Mouse (Mus musculus): ENCODE measurements around the gene Cep350. TPM values are rescaled to one million over a fixed set of nuclear protein-coding genes. Genes with fewer than 3 reads are reported as not detected.

The Cep350 gene
- polyA plus RNA-seq, 1 experiment from 2014 or later, result 6.2 TPM

GRCm38 (mm10) chr1:155854926-155855702 lies 117.9 kb downstream of the Cep350 start:
- Histone ChIP-seq H3K27me3 (ENCODE audit: control insufficient read depth, insufficient read depth, low read length) (no peaks in the 10 kb centered on the region), H3K4me2 (ENCODE audit: low read depth) (no peak overlapping the region), H3K9me3 (ENCODE audit: control insufficient read depth, low read length) (no peaks in the 10 kb centered on the region), H3K27ac (ENCODE audit: low read depth, low read length) (no peak overlapping the region), H3K4me1 (ENCODE audit: control insufficient read depth, insufficient read depth, low read length) (no peaks in the 10 kb centered on the region), H3K4me3 (ENCODE audit: low read depth, low read length) (no peak overlapping the region), H3K9ac (ENCODE audit: low read length) (no peak overlapping the region), H3K36me3 (ENCODE audit: control insufficient read depth, insufficient read depth, low read length) (peaks cover 2% of the 10 kb centered on the region; the same call in 1 of the 2 replicates)
- 88% methylated on average over 7 of the region's 7 CpGs for WGBS
- DNase-seq (ENCODE audit: low spot score) (no peak), ATAC-seq (ENCODE audit: insufficient read depth, low FRiP score, low TSS enrichment) (no peak)

GRCm38 (mm10) chr1:155853009-155853408 lies 120.0 kb downstream of the Cep350 start:
- no peak for ATAC-seq (ENCODE audit: insufficient read depth, low FRiP score, low TSS enrichment)
- Histone ChIP-seq H3K4me2 (ENCODE audit: low read depth) (no peak overlapping the region), H3K9me3 (ENCODE audit: control insufficient read depth, low read length) (no peaks in the 10 kb centered on the region), H3K27ac (ENCODE audit: low read depth, low read length) (no peak overlapping the region), H3K4me3 (ENCODE audit: low read depth, low read length) (no peak overlapping the region), H3K27me3 (ENCODE audit: control insufficient read depth, insufficient read depth, low read length) (no peaks in the 10 kb centered on the region), H3K36me3 (ENCODE audit: control insufficient read depth, insufficient read depth, low read length) (peaks cover 2% of the 10 kb centered on the region; the same call in 1 of the 2 replicates), H3K4me1 (ENCODE audit: control insufficient read depth, insufficient read depth, low read length) (no peaks in the 10 kb centered on the region), H3K9ac (ENCODE audit: low read length) (no peak overlapping the region)
- no peak for DNase-seq (ENCODE audit: low spot score)
- WGBS, result 97% methylated on average over 5 of the region's 5 CpGs

- DNase-seq (ENCODE audit: low spot score) (no peak), ATAC-seq (ENCODE audit: insufficient read depth, low FRiP score, low TSS enrichment) (no peak)
- H3K4me3 ChIP-seq (ENCODE audit: low read depth, low read length), result no peak overlapping the region
- no peak overlapping the region for H3K4me2 ChIP-seq (ENCODE audit: low read depth)
- no peaks in the 10 kb centered on the region for H3K9me3 ChIP-seq (ENCODE audit: control insufficient read depth, low read length)
- 81% methylated on average over 5 of the region's 5 CpGs for WGBS
- peaks cover 4% of the 10 kb centered on the region; the same call in 1 of the 2 replicates for H3K36me3 ChIP-seq (ENCODE audit: control insufficient read depth, insufficient read depth, low read length)
- H3K4me1 ChIP-seq (ENCODE audit: control insufficient read depth, insufficient read depth, low read length), result no peaks in the 10 kb centered on the region
- H3K27me3 ChIP-seq (ENCODE audit: control insufficient read depth, insufficient read depth, low read length), result no peaks in the 10 kb centered on the region
- H3K27ac ChIP-seq (ENCODE audit: low read depth, low read length), result no peak overlapping the region
- no peak overlapping the region for H3K9ac ChIP-seq (ENCODE audit: low read length)
Measured at GRCm38 (mm10) chr1:155844235-155844634, 128.8 kb downstream of the Cep350 start.

- Histone ChIP-seq H3K4me3 (ENCODE audit: low read depth, low read length) (no peak overlapping the region), H3K27ac (ENCODE audit: low read depth, low read length) (no peak overlapping the region), H3K4me1 (ENCODE audit: control insufficient read depth, insufficient read depth, low read length) (no peaks in the 10 kb centered on the region), H3K27me3 (ENCODE audit: control insufficient read depth, insufficient read depth, low read length) (no peaks in the 10 kb centered on the region), H3K36me3 (ENCODE audit: control insufficient read depth, insufficient read depth, low read length) (peaks cover 4% of the 10 kb centered on the region; the same call in 1 of the 2 replicates), H3K9ac (ENCODE audit: low read length) (no peak overlapping the region), H3K4me2 (ENCODE audit: low read depth) (no peak overlapping the region), H3K9me3 (ENCODE audit: control insufficient read depth, low read length) (no peaks in the 10 kb centered on the region)
- 93% methylated on average over 4 of the region's 4 CpGs for WGBS
- ATAC-seq (ENCODE audit: insufficient read depth, low FRiP score, low TSS enrichment) (no peak), DNase-seq (ENCODE audit: low spot score) (no peak)
Measured at GRCm38 (mm10) chr1:155843538-155843937, 129.5 kb downstream of the Cep350 start.

GRCm38 (mm10) chr1:155835667-155836066 lies 137.4 kb downstream of the Cep350 start:
- Histone ChIP-seq H3K4me3 (ENCODE audit: low read depth, low read length) (no peak overlapping the region), H3K9ac (ENCODE audit: low read length) (no peak overlapping the region), H3K4me2 (ENCODE audit: low read depth) (no peak overlapping the region), H3K36me3 (ENCODE audit: control insufficient read depth, insufficient read depth, low read length) (no peaks in the 10 kb centered on the region), H3K27ac (ENCODE audit: low read depth, low read length) (no peak overlapping the region), H3K27me3 (ENCODE audit: control insufficient read depth, insufficient read depth, low read length) (no peaks in the 10 kb centered on the region), H3K9me3 (ENCODE audit: control insufficient read depth, low read length) (no peaks in the 10 kb centered on the region), H3K4me1 (ENCODE audit: control insufficient read depth, insufficient read depth, low read length) (no peaks in the 10 kb centered on the region)
- ATAC-seq (ENCODE audit: insufficient read depth, low FRiP score, low TSS enrichment) (no peak), DNase-seq (ENCODE audit: low spot score) (no peak)
- 76% methylated on average over 2 of the region's 2 CpGs for WGBS

- ATAC-seq (ENCODE audit: insufficient read depth, low FRiP score, low TSS enrichment) (no peak), DNase-seq (ENCODE audit: low spot score) (no peak)
- H3K4me2 ChIP-seq (ENCODE audit: low read depth), result no peak overlapping the region
- H3K9me3 ChIP-seq (ENCODE audit: control insufficient read depth, low read length), result no peaks in the 10 kb centered on the region
- no peaks in the 10 kb centered on the region for H3K4me1 ChIP-seq (ENCODE audit: control insufficient read depth, insufficient read depth, low read length)
- no peak overlapping the region for H3K4me3 ChIP-seq (ENCODE audit: low read depth, low read length)
- no peaks in the 10 kb centered on the region for H3K36me3 ChIP-seq (ENCODE audit: control insufficient read depth, insufficient read depth, low read length)
- WGBS, result 94% methylated on average over 9 of the region's 9 CpGs
- H3K27me3 ChIP-seq (ENCODE audit: control insufficient read depth, insufficient read depth, low read length), result no peaks in the 10 kb centered on the region
- H3K27ac ChIP-seq (ENCODE audit: low read depth, low read length), result no peak overlapping the region
- H3K9ac ChIP-seq (ENCODE audit: low read length), result no peak overlapping the region
Measured at GRCm38 (mm10) chr1:155833610-155834009, 139.4 kb downstream of the Cep350 start.

- H3K27me3 ChIP-seq (ENCODE audit: control insufficient read depth, insufficient read depth, low read length), result no peaks in the 10 kb centered on the region
- ATAC-seq (ENCODE audit: insufficient read depth, low FRiP score, low TSS enrichment) (no peak), DNase-seq (ENCODE audit: low spot score) (no peak)
- H3K27ac ChIP-seq (ENCODE audit: low read depth, low read length), result no peak overlapping the region
- H3K9ac ChIP-seq (ENCODE audit: low read length), result no peak overlapping the region
- no peak overlapping the region for H3K4me3 ChIP-seq (ENCODE audit: low read depth, low read length)
- no peak overlapping the region for H3K4me2 ChIP-seq (ENCODE audit: low read depth)
- H3K9me3 ChIP-seq (ENCODE audit: control insufficient read depth, low read length), result no peaks in the 10 kb centered on the region
- no peaks in the 10 kb centered on the region for H3K4me1 ChIP-seq (ENCODE audit: control insufficient read depth, insufficient read depth, low read length)
- no peaks in the 10 kb centered on the region for H3K36me3 ChIP-seq (ENCODE audit: control insufficient read depth, insufficient read depth, low read length)
- 90% methylated on average over 3 of the region's 3 CpGs for WGBS
Measured at GRCm38 (mm10) chr1:155831958-155832357, 141.1 kb downstream of the Cep350 start.

GRCm38 (mm10) chr1:155830861-155831260 lies 142.2 kb downstream of the Cep350 start:
- no peak overlapping the region for H3K4me3 ChIP-seq (ENCODE audit: low read depth, low read length)
- no peaks in the 10 kb centered on the region for H3K27me3 ChIP-seq (ENCODE audit: control insufficient read depth, insufficient read depth, low read length)
- H3K4me2 ChIP-seq (ENCODE audit: low read depth), result no peak overlapping the region
- no peak for ATAC-seq (ENCODE audit: insufficient read depth, low FRiP score, low TSS enrichment)
- H3K9ac ChIP-seq (ENCODE audit: low read length), result no peak overlapping the region
- H3K27ac ChIP-seq (ENCODE audit: low read depth, low read length), result no peak overlapping the region
- no peak for DNase-seq (ENCODE audit: low spot score)
- WGBS, result 81% methylated on average over 6 of the region's 6 CpGs
- no peaks in the 10 kb centered on the region for H3K36me3 ChIP-seq (ENCODE audit: control insufficient read depth, insufficient read depth, low read length)
- no peaks in the 10 kb centered on the region for H3K4me1 ChIP-seq (ENCODE audit: control insufficient read depth, insufficient read depth, low read length)
- H3K9me3 ChIP-seq (ENCODE audit: control insufficient read depth, low read length), result no peaks in the 10 kb centered on the region

- no peak for ATAC-seq (ENCODE audit: insufficient read depth, low FRiP score, low TSS enrichment)
- H3K4me1 ChIP-seq (ENCODE audit: control insufficient read depth, insufficient read depth, low read length), result no peaks in the 10 kb centered on the region
- 64% methylated on average over 8 of the region's 8 CpGs for WGBS
- H3K9ac ChIP-seq (ENCODE audit: low read length), result no peak overlapping the region
- H3K4me2 ChIP-seq (ENCODE audit: low read depth), result no peak overlapping the region
- no peak for DNase-seq (ENCODE audit: low spot score)
- no peak overlapping the region for H3K4me3 ChIP-seq (ENCODE audit: low read depth, low read length)
- no peak overlapping the region for H3K27ac ChIP-seq (ENCODE audit: low read depth, low read length)
- no peaks in the 10 kb centered on the region for H3K36me3 ChIP-seq (ENCODE audit: control insufficient read depth, insufficient read depth, low read length)
- no peaks in the 10 kb centered on the region for H3K27me3 ChIP-seq (ENCODE audit: control insufficient read depth, insufficient read depth, low read length)
- no peaks in the 10 kb centered on the region for H3K9me3 ChIP-seq (ENCODE audit: control insufficient read depth, low read length)
Measured at GRCm38 (mm10) chr1:155827703-155828295, 145.3 kb downstream of the Cep350 start.
